Mouse (Mus musculus): Measurements from ENCODE around the gene Bcl2l12.

- TF ChIP-seq POLR2A (IDR thresholded peaks at IDR 0.05; ENCODE audit: borderline replicate concordance, extremely low read depth, insufficient read depth, insufficient read length, poor library complexity, severe bottlenecking) (no peak), CTCF (IDR thresholded peaks at IDR 0.05; ENCODE audit: borderline replicate concordance, extremely low read depth, insufficient read depth, insufficient read length) (peak; percentile 77)
Observed at GRCm38 (mm10) chr7:45037720-45038361, 39.3 kb upstream of the Bcl2l12 start.

Measured in brain, embryonic 14.5 days (tissue).